Mouse (Mus musculus): ENCODE data around the gene Hdac9. TPM values are rescaled to one million over a fixed set of nuclear protein-coding genes. Genes with fewer than 3 reads are reported as not detected.

Gene Hdac9
- total and polyA plus RNA-seq, 2 experiments from 2014 or later: 15.6 to 15.7 TPM

DNA sequence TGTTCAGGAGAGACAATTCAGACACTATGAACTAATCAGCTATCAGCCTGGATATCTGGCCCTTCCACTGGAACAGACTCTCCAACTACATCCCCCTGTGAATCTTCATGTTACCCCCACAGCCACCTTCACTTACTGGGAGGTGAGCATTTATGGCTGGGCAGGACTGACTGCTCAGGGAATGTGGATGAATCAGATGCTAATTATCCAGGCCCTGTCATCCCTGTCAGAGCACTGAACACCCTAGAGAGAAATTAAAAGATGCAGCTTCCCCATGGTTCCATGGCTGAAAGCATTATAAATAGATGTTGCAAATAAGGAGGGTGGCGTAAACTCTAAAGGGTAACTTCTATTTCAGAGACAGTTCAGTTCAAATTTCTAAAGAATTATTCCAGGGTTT is 345.8 kb downstream of the Hdac9 start:
- ATAC-seq (ENCODE audit: insufficient read depth, low read depth): no peak
- TF ChIP-seq EP300 (IDR thresholded peaks at IDR 0.05; ENCODE audit: low read depth) (no peak), CTCF (IDR thresholded peaks at IDR 0.05; ENCODE audit: low read depth) (no peak)
- Histone ChIP-seq H3K4me2 (ENCODE audit: low read depth, low read length) (no peak overlapping the region), H3K4me3 (ENCODE audit: low read depth, low read length) (no peak overlapping the region), H3K27me3 (ENCODE audit: control insufficient read depth, insufficient read depth, low read length) (no peaks in the 10 kb centered on the region), H3K36me3 (replicated peaks; ENCODE audit: control insufficient read depth, insufficient read depth, low read length) (no peaks in the 10 kb centered on the region), H3K9ac (replicated peaks; ENCODE audit: low read depth, low read length) (no peak overlapping the region), H3K4me1 (ENCODE audit: control insufficient read depth, insufficient read depth) (no peaks in the 10 kb centered on the region), H3K27ac (ENCODE audit: low read depth) (no peak overlapping the region), H3K9me3 (replicated peaks; ENCODE audit: control insufficient read depth, low read length) (no peaks in the 10 kb centered on the region)
- WGBS: 93% methylated on average over 1 of the region's 1 CpGs
- DNase-seq (ENCODE audit: low spot score): no peak

DNA sequence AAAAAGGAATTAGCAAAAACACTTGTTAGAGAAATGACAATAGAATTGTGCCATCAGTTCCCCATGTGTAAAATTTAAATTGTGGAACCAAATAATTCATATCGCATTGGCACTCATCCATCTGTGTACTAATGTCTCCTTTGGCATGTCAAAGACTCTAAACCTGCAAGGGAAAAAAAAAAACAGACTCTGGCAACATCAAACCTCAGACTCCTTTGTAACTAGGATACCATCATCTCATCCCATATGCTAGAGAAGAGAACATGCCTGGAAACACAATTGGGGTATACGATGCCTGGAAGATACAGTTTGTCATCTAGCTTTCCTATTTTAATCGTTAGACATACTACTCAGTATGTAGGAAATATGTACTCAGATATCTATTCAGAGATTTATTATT is 347.4 kb downstream of the Hdac9 start:
- no peak for ATAC-seq (ENCODE audit: insufficient read depth, low read depth)
- Histone ChIP-seq H3K4me3 (ENCODE audit: low read depth, low read length) (no peak overlapping the region), H3K27ac (ENCODE audit: low read depth) (no peak overlapping the region), H3K4me2 (ENCODE audit: low read depth, low read length) (no peak overlapping the region), H3K9me3 (replicated peaks; ENCODE audit: control insufficient read depth, low read length) (no peaks in the 10 kb centered on the region), H3K4me1 (ENCODE audit: control insufficient read depth, insufficient read depth) (no peaks in the 10 kb centered on the region), H3K27me3 (ENCODE audit: control insufficient read depth, insufficient read depth, low read length) (no peaks in the 10 kb centered on the region), H3K36me3 (replicated peaks; ENCODE audit: control insufficient read depth, insufficient read depth, low read length) (no peaks in the 10 kb centered on the region), H3K9ac (replicated peaks; ENCODE audit: low read depth, low read length) (no peak overlapping the region)
- DNase-seq (ENCODE audit: low spot score): no peak
- 88% methylated on average over 3 of the region's 3 CpGs for WGBS
- TF ChIP-seq EP300 (IDR thresholded peaks at IDR 0.05; ENCODE audit: low read depth) (no peak), CTCF (IDR thresholded peaks at IDR 0.05; ENCODE audit: low read depth) (no peak)

DNA sequence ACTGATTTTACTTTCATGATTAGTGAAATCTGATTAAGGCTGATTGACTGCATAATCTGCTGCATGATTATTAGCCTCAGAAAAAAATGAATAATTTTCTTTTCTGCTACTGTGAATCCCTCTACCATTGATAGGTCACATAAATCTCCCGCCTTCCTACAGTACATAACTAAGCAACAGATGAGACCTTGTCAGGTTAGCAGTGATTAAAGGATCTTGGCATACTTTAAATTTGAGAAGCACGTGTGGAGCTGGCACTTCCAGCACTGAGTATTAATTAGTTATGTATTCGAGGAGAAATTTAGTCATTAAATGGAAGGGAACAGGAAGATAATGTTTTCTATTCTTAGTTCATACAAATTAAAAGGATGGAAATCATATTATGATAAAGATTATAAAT is 347.8 kb downstream of the Hdac9 start:
- Histone ChIP-seq H3K9ac (replicated peaks; ENCODE audit: low read depth, low read length) (no peak overlapping the region), H3K4me3 (ENCODE audit: low read depth, low read length) (no peak overlapping the region), H3K36me3 (replicated peaks; ENCODE audit: control insufficient read depth, insufficient read depth, low read length) (no peaks in the 10 kb centered on the region), H3K27ac (ENCODE audit: low read depth) (no peak overlapping the region), H3K4me1 (ENCODE audit: control insufficient read depth, insufficient read depth) (no peaks in the 10 kb centered on the region), H3K9me3 (replicated peaks; ENCODE audit: control insufficient read depth, low read length) (no peaks in the 10 kb centered on the region), H3K4me2 (ENCODE audit: low read depth, low read length) (no peak overlapping the region), H3K27me3 (ENCODE audit: control insufficient read depth, insufficient read depth, low read length) (no peaks in the 10 kb centered on the region)
- DNase-seq (ENCODE audit: low spot score) (no peak), ATAC-seq (ENCODE audit: insufficient read depth, low read depth) (no peak)
- no peak for TF ChIP-seq CTCF (IDR thresholded peaks at IDR 0.05; ENCODE audit: low read depth)
- no peak for TF ChIP-seq EP300 (IDR thresholded peaks at IDR 0.05; ENCODE audit: low read depth)
- 76% methylated on average over 3 of the region's 3 CpGs for WGBS

DNA sequence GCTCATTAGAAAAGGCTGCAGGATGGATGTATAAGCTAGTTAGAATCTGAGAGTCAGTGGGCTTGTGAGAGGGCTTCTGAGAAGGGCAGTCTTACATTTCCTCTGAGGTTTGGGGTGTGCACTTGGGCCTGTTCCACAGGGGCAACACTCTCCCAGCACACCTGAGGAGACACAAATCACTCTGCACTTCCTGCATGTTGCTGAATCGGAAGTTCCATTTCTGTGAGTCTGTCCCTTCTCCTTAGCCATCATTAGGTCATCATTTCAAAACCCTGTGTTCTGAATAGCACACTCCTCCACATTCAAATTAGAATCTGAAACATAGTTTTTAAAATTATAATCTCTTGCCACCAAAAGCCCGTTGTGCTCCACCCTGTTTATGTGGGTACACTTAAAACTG is 354.6 kb downstream of the Hdac9 start:
- DNase-seq (ENCODE audit: low spot score): no peak

DNA sequence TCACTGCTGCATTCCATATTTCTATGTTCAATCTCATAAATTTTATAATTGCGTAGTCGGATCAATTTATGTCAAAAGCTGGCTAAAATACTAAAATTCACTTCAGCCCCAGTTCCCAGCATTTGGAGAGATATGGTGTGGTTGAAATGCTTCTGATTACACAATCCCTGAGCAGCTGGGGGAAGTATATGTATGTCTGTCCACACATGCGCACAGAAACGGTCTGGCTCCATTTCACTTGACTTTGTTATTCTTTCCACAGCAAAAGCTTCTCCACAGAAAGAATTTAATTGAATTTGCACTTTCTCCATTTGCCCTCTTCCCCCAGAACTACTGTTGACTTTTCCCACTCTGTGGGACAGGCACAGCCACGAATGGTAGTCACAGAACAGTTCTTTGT is 357.9 kb downstream of the Hdac9 start:
- DNase-seq (ENCODE audit: low spot score) (no peak), ATAC-seq (ENCODE audit: insufficient read depth, low read depth) (no peak)
- TF ChIP-seq CTCF (IDR thresholded peaks at IDR 0.05; ENCODE audit: low read depth) (no peak), EP300 (IDR thresholded peaks at IDR 0.05; ENCODE audit: low read depth) (no peak)
- H3K36me3 ChIP-seq (replicated peaks; ENCODE audit: control insufficient read depth, insufficient read depth, low read length): no peaks in the 10 kb centered on the region
- no peak overlapping the region for H3K4me3 ChIP-seq (ENCODE audit: low read depth, low read length)
- 68% methylated on average over 5 of the region's 5 CpGs for WGBS
- no peak overlapping the region for H3K27ac ChIP-seq (ENCODE audit: low read depth)
- no peaks in the 10 kb centered on the region for H3K27me3 ChIP-seq (ENCODE audit: control insufficient read depth, insufficient read depth, low read length)
- no peaks in the 10 kb centered on the region for H3K4me1 ChIP-seq (ENCODE audit: control insufficient read depth, insufficient read depth)
- no peaks in the 10 kb centered on the region for H3K9me3 ChIP-seq (replicated peaks; ENCODE audit: control insufficient read depth, low read length)
- H3K4me2 ChIP-seq (ENCODE audit: low read depth, low read length): no peak overlapping the region
- H3K9ac ChIP-seq (replicated peaks; ENCODE audit: low read depth, low read length): no peak overlapping the region

More for the DNA sequence above, 354.6 kb downstream of the Hdac9 start:
- H3K4me2 ChIP-seq (ENCODE audit: low read depth, low read length): no peak overlapping the region
- no peaks in the 10 kb centered on the region for H3K9me3 ChIP-seq (replicated peaks; ENCODE audit: control insufficient read depth, low read length)
- ATAC-seq (ENCODE audit: insufficient read depth, low read depth): no peak
- no peaks in the 10 kb centered on the region for H3K27me3 ChIP-seq (ENCODE audit: control insufficient read depth, insufficient read depth, low read length)
- H3K9ac ChIP-seq (replicated peaks; ENCODE audit: low read depth, low read length): no peak overlapping the region
- no peak overlapping the region for H3K27ac ChIP-seq (ENCODE audit: low read depth)
- 79% methylated on average over 2 of the region's 2 CpGs for WGBS
- TF ChIP-seq EP300 (IDR thresholded peaks at IDR 0.05; ENCODE audit: low read depth) (no peak), CTCF (IDR thresholded peaks at IDR 0.05; ENCODE audit: low read depth) (no peak)
- H3K36me3 ChIP-seq (replicated peaks; ENCODE audit: control insufficient read depth, insufficient read depth, low read length): no peaks in the 10 kb centered on the region
- no peaks in the 10 kb centered on the region for H3K4me1 ChIP-seq (ENCODE audit: control insufficient read depth, insufficient read depth)
- H3K4me3 ChIP-seq (ENCODE audit: low read depth, low read length): no peak overlapping the region

DNA sequence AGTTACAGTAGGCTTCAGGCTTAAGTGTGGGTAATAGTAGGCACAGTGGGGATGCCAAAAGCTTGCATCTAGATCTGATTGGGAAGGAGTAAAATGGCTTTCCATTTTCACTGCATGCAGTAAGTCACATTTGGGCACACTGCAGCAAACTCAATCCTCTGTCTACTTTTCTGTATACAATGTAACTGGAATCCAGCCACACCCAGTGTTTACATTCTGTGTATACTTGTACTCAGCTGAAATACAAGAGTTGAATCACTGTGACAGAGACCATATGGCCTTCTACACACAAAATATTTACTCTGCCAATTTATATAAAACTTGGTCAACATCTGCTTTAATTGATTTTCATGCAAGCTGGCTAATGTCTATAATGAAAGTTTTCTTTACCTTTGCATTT is 362.1 kb downstream of the Hdac9 start:
- H3K9me3 ChIP-seq (replicated peaks; ENCODE audit: control insufficient read depth, low read length): no peaks in the 10 kb centered on the region
- DNase-seq (ENCODE audit: low spot score) (no peak), ATAC-seq (ENCODE audit: insufficient read depth, low read depth) (no peak)
- H3K27ac ChIP-seq (ENCODE audit: low read depth): no peak overlapping the region
- no peak overlapping the region for H3K9ac ChIP-seq (replicated peaks; ENCODE audit: low read depth, low read length)
- H3K4me2 ChIP-seq (ENCODE audit: low read depth, low read length): no peak overlapping the region
- TF ChIP-seq CTCF (IDR thresholded peaks at IDR 0.05; ENCODE audit: low read depth) (no peak), EP300 (IDR thresholded peaks at IDR 0.05; ENCODE audit: low read depth) (no peak)
- H3K27me3 ChIP-seq (ENCODE audit: control insufficient read depth, insufficient read depth, low read length): no peaks in the 10 kb centered on the region
- H3K36me3 ChIP-seq (replicated peaks; ENCODE audit: control insufficient read depth, insufficient read depth, low read length): no peaks in the 10 kb centered on the region
- no peak overlapping the region for H3K4me3 ChIP-seq (ENCODE audit: low read depth, low read length)
- no peaks in the 10 kb centered on the region for H3K4me1 ChIP-seq (ENCODE audit: control insufficient read depth, insufficient read depth)
